Mouse (Mus musculus) thymus, postnatal 36 days (tissue): ENCODE measurements around the gene Dirc2.

Source experiments
- DNase-seq, 2 experiments: peaks; one replicate each; pipeline ENCODE4 v3.0.0; 2022; ENCODE audit warnings: mixed read lengths in 2 of 2

Gene Dirc2

GRCm38 (mm10) chr16:35738096-35738767, 30.9 kb downstream of the Dirc2 start:
- DNase-seq, result no peak

DNA sequence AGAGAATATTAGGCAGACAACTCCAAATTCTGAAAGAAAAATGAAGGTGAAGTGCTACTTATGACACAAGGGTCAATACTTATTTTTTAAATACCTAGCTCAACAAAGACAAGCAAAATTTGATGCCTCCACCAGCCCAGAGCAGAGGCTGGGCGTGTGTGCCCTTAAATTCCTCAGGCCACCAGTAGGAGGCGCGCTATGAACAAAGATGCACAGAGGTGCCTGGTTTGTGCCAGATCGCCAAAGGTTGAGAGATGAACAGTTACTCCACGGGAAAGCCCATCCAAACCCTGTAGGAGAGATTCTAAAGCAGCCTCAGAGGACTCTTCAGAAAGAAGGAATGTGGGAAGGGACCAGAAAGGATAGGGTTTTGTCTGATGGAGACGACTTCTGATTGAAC, 35.1 kb downstream of the Dirc2 start:
- peak; percentile 76 to 78 for DNase-seq

GRCm38 (mm10) chr16:35732096-35732495, 37.1 kb downstream of the Dirc2 start:
- no peak for DNase-seq

DNA sequence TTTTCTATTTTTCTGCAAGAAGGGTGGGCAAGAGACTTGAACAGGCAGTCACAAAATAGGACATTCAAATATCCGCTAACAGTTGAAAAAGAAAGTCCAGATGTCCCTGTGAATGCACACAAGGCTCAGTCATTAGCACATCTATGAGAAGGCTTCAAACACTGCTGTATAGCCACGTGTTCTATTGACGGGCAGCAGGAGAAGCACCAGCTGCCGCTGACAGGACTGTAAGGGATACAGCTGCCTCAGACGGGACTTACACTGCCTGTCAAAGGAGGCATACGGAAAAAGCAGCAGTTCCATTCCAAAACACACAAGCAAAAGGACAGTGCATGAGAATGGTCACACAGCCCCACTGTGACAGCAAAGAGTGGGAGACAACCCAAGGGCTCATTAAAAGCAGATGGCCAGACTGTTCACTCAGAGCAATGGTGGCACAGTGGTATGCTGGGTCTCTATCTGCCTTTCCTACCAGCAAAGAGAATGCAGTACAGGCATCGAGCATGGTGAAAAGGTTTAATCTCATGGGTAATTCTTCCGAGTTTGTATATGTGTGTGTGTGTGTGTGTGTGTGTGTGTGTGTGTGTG, 39.9 kb downstream of the Dirc2 start:
- no peak for DNase-seq

- DNase-seq, result no peak
Measured at GRCm38 (mm10) chr16:35726601-35727000, 42.6 kb downstream of the Dirc2 start.

- no peak for DNase-seq
Measured at GRCm38 (mm10) chr16:35724561-35724960, 44.6 kb downstream of the Dirc2 start.

DNA sequence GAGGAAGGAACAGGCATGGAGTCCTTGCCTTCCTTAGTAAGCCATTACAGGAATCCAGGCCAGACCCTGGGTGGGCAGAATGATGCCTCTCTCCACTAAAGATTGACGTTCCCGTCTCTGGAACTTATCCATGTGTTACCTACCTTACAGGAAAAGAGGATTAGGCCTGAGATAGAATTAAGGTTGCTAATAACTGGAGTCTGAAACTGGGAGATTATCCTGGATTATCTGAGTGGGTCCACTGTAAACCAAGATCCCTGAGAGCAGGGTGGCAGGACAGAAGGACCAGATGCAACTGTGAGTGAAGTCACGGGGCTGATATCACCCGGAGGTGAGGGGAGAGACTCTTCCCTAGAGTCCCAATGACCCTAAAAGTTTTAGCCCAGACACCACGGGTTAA, 51.4 kb downstream of the Dirc2 start:
- DNase-seq, result no peak

- DNase-seq, result peak; percentile 21 to 22
Measured at GRCm38 (mm10) chr16:35716257-35716656, 52.9 kb downstream of the Dirc2 start.

GRCm38 (mm10) chr16:35715771-35716170, 53.4 kb downstream of the Dirc2 start:
- DNase-seq, result no peak

GRCm38 (mm10) chr16:35715350-35715749, 53.8 kb downstream of the Dirc2 start:
- no peak for DNase-seq

GRCm38 (mm10) chr16:35714689-35715088, 54.5 kb downstream of the Dirc2 start:
- no peak for DNase-seq

GRCm38 (mm10) chr16:35713606-35714005, 55.5 kb downstream of the Dirc2 start:
- DNase-seq, result no peak

DNA sequence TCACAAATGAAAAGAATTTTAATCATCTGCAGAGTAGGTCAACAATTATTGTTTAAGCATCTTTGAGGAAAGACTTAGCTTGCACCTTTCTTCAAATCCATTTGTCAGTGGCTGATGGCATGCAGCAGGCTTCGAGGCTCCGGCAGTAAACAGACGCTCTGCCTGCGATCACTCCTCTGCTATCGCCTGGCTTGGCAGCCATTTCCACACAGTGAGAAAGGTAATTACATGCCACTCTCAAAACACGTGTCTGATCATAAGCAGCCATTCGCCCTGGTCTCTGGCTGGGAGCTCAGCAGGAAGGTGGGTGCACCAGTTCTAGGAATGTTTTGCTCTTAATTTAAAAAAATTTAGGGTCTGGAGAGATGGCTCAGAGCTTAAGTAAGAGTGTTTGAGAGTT, 58.2 kb downstream of the Dirc2 start:
- no peak for DNase-seq

DNA sequence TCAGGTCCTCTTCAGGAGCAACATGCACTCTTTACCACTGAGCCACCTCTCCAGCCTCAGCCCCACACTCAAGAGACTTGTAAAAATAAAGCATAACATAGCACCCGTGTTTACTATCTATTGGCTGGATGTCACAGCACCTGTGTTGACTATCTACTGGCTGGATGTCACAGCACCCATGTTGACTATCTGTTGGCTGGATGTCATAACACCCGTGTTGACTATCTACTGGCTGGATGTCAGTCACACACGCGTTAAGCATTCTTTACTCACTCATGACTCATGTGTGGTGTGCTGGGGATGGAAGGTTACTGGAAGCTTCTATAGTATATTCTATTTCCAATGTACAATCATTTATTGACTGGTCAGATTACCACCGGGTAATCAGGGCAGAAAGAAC, 62.2 kb downstream of the Dirc2 start:
- no peak for DNase-seq

DNA sequence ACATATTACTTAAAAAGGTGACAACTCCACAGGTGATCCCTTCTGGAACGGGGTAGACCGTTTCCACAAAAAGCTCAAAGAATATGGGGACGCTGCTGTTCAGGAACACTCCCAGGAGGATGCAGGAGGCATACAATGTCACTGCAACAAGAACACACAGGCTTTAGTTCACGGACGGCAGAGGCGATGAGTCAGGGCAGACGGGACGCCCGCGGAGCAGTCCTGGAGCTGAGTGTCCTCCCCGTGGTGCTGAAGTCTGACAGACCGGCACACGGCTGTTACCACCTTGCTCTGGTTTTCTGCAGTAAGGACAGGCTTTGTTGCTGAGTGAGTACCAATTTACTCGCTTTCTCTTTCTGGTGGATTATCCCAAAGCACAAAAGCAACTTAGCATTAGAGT, 64.4 kb downstream of the Dirc2 start:
- DNase-seq, result no peak

GRCm38 (mm10) chr16:35703763-35704679, 65.1 kb downstream of the Dirc2 start:
- no peak for DNase-seq

DNA sequence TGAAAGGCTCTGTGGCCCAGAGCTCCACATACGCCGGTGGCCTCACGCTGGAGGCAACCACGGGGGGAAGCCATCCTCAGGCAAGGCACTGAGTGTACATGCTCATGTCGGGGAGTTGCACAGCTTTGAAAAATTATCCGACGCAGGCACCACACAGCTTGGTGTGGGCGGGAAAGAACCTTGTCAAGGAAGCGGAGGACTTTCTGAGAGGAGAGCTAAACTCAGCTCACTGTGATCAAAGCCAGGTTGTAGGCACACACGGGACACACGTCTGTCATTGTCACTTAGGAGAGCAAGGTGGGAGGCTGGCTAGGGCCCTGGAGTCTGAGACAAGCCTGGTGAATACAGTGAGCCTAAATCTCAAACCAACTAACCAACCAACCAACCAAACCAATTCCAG, 67.3 kb downstream of the Dirc2 start:
- DNase-seq, result no peak

DNA sequence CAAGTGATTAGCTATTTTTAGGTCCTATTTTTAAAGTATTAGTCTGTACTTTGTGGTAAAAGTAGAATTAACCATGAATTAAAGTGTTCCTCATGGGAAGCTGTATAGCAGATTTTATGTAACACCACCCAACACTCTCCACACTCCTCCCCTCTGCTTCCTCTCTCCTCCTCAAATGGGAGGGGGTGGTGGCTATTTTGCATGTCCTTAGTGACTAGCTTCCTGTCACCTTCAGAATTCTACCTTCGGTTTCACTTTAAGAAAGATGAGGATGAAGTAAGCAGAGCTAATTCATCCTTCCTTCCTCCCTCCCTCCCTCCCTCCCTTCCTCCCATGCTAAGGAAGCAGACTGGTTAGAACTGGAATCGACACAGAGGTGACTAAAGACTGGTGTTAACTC, 73.1 kb downstream of the Dirc2 start:
- DNase-seq, result no peak

GRCm38 (mm10) chr16:35694250-35694846, 74.8 kb downstream of the Dirc2 start:
- no peak for DNase-seq

- DNase-seq, result no peak
Measured at GRCm38 (mm10) chr16:35691606-35692005, 77.5 kb downstream of the Dirc2 start.

DNA sequence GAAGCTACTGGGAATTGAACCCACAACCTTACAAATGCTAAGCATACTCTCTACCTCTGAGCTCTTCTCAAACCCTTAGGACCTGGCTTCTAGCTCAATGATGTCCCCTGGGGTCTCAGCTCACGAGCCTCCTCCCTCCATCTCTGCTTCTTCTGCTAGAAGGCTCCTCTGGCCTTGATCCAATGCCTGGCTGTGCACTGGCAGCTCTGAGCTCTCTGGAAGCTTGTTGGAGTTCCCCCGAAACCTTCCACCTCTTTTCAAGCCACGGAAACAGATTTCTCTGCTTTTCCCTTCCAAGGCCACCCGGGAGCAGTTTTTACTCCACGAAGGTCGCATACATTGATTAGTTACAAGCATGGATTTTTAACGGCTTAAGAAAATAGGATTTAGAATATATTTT, 82.7 kb downstream of the Dirc2 start:
- DNase-seq, result no peak

- DNase-seq, result no peak
Measured at GRCm38 (mm10) chr16:35685027-35685426, 84.1 kb downstream of the Dirc2 start.

DNA sequence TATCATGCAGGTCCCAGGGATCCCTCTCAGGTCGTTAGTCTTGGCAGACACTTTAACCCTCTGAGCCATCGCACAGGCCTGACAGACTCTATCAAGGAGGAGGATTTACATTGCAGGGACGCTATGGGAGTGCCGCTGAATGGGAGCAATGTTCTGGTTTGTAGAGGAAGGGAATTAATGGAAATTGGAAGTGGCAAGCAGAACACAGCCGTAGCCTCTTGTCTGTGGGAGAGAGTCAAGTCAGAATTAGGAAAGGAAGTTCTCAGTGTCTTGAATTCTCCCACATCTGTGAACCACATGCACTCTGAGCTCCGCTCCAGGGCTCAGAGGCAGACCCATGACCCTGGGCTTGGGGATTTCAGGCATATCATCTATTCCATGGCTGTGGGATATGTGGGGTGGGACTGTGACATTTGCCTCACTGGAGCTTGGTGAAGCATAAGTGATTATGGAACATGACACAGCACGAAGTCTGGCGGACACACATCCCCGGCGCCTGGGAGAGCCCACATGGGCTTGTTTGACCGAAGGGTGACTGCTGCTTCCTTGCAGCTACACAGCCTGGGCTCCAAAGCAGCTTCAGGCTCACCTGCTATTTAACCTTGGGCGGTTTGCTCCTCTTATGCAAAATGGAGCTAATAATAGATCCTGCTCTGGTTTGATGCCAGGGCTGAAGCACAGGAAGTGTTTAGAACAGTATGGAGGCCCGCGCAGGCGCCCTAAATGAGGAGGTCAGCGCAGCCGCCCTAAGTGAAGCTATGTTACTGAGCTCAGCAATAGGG, 87.6 kb downstream of the Dirc2 start:
- DNase-seq, result no peak
